Mouse (Mus musculus) layer of hippocampus, postnatal 10 days (tissue): Measurements from ENCODE around the gene Lrrc25. TPM values are rescaled to one million over a fixed set of nuclear protein-coding genes. Genes with fewer than 3 reads are reported as not detected.
A peak's percentile ranks its signal among the peaks of the same experiment; 100 is the strongest.

ENCODE experiments used
- DNase-seq, 2 experiments: peaks; one replicate each; pipeline ENCODE4 v3.0.0; 2021; ENCODE audit warnings: low spot score in 2 of 2
- total RNA-seq, 2 experiments: library from RNA; stranded (reverse); gene quantifications; 2 replicates each; pipeline ENCODE4 v1.2.3; 2021

Gene Lrrc25
- total RNA-seq, 2 experiments from 2014 or later, result 0.96 to 2.3 TPM

DNA sequence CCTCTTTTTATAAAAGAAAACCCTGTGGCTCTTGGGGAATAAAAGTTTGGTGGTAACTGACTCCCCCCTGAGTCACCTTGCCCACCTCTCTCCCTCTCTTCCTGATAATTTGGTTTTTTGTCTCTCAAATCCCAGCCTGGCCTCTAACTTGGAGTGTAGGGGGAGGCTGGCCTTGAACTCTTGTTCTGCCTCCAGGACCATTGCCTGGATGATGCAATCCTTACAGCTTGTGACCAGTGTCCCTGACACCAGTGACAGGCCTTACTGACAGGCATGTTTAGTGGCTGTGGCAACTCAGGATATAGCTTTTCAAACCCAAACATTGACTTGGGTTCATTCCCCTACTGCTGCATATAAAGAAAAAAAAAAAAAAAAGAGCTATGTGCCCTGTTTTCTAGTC lies 30.8 kb downstream of the Lrrc25 start:
- DNase-seq, result no peak

- DNase-seq, result no peak
Observed at GRCm38 (mm10) chr8:70647343-70648163, 31.6 kb downstream of the Lrrc25 start.

GRCm38 (mm10) chr8:70648164-70648442 lies 32.1 kb downstream of the Lrrc25 start:
- DNase-seq, result no peak

DNA sequence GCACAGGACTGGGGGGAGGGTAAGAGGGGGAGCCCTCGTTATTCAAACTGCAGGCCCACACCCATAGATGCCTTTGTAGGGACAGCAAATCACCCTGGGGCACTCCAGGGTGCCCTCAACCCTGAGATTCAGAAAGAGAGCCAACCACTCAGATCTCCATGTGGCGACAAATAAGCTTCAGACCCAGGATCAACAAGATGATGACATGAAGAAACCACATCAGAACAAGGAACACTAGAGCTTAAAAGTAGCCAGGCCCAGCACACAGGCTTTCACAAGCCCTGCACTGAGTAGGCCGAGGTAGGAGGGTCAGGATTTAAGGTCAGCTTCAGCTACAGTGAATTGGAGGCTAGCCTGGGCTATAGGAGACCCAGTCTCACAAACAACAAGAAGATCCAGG lies 33.0 kb downstream of the Lrrc25 start:
- DNase-seq, result no peak

GRCm38 (mm10) chr8:70649324-70649723 lies 33.4 kb downstream of the Lrrc25 start:
- peak; percentile 63 to 73 for DNase-seq

GRCm38 (mm10) chr8:70650351-70650750 lies 34.4 kb downstream of the Lrrc25 start:
- DNase-seq, result no peak

DNA sequence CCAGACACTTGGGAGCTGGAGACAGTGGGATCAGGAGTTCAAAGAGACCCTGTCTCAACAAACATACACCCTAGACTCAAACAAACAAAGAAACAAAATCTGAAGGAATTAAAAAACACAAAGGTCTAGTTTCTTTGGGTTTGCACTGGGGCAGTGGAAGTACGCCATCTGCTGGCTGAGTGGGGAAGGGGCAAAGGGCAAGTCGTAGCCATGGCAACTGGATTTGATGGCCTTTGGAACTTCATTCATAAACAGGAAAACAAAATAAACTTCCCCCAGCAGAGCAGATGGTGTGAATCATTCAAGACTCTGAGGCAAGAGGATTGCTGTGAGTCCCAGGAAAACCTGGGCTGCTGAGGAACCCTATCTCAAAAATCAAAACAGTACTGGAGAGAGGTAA lies 37.3 kb downstream of the Lrrc25 start:
- peak; percentile 61 to 64 for DNase-seq

DNA sequence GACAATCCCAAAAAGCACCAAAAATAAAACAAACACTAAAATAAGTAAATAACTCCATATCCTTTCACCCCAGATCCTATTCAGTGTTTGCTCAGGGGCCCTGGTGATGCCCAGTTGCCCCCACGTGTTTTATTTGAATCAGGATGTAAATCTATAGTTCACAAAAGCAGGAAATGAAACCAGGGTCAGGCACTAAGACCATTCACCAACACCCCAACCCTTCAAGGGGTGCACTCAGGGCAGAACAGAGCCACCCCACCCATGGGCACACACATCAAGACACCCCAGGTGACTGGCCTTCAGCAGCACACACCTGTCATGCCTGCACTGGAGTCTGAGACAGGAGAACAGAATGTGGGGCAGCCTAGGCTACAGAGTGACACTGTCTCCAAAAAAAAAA lies 38.2 kb downstream of the Lrrc25 start:
- DNase-seq, result no peak

DNA sequence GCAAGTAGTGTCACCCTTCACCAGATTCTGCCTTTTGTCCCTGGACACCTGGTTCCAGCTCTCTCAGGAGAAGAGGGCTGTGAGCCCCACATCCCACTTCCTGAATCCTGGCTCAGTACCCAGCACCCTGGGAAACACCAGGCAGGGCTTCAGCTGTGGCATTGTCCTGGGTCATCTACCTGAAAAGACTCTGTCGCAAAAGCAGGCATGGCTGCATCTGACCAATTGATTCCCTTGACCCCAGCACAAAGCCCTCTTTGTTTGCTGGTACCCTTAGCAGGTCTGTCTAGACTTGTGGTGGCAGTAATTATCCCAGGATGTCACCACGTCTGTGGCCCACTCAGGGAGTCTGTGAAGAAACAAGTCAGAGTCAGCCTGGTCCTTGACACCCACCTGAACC lies 39.5 kb downstream of the Lrrc25 start:
- no peak for DNase-seq

- DNase-seq, result peak; percentile 30 to 50
Observed at GRCm38 (mm10) chr8:70656193-70656790, 40.3 kb downstream of the Lrrc25 start.

DNA sequence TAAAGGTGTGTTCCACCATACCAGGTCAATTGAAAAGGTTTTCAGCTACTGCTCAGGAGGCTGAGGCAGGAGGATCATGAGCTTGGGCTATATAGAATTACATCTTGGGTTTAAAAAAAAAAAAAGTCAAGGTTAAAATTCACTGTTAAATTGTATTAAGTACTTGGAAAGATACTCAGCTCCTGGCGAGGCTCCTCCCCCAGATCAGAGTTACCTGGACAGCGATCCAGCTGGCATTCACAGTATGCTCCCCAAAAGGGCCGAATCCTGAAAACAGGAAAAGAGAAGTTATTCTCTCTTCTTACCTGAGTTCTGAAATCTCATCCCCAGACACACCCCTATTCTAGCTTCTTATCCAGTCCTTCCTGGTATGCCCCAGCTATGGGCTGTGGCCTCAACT lies 41.3 kb downstream of the Lrrc25 start:
- no peak for DNase-seq

- no peak for DNase-seq
Observed at GRCm38 (mm10) chr8:70657739-70658138, 41.8 kb downstream of the Lrrc25 start.

DNA sequence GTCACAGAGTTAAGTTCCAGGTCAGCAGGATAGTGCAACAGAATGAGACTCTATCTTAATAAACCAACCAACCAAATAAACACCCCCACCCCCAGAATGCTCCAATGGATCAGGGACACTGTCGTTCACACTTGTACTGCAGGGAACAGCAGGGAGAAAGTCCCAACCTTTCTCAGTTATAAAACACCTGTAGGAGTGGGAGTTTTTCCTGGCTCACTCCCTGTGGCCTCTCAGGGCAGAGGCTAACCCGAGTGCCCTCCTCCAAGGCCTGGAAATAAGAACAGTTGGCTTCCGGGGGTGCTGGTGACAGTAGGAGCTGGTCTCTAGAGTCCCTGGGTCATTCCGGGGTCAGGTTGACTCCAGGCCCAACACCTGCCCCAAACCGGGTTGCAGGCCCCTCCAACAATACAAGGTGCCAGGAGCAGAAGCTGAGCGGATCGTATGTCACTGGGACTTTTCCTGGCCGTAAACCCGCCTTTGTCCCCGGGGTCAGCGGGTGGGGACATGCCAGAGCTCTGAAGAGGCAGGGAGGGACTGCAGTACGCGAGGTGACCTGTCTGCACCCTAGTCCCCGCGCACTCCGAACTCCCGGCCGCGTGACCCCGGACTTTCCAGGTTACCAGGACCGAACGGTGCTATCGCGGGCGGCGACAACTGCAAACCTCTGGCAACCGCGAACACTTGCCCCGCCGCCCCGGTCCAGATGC lies 43.1 kb downstream of the Lrrc25 start:
- DNase-seq, result no peak

DNA sequence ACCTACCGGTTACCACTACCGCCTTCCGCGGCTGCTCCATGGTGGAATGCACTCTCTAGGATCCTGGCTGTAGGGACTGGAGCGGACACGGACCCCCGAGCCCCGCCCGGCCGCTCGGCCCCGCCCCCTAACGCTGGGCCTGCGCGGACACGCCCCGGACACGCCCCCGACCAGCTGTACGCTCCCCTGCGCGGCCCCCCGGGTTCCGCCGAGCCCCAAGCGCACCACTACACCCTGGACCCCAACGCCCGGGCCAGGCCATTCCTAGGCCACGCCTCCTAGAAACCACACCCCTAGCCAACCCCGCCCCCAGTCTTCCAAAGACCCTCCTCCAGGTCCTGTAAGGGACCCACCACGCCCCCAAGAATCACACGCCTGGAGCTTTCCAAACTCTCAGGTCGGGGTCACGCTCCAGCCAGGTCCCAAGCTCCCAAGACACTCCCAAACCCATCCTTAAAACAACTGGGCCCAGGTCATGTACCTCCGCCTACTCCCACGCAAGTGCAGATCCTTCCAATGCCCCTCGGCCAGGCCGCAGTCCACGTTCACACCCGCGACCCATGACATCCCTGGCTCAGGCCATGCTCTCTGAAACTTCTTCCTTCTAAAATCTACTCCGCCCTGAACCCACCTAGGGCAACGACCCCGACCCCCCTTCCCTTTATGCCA lies 43.8 kb downstream of the Lrrc25 start:
- peak; percentile 75 to 86 for DNase-seq

DNA sequence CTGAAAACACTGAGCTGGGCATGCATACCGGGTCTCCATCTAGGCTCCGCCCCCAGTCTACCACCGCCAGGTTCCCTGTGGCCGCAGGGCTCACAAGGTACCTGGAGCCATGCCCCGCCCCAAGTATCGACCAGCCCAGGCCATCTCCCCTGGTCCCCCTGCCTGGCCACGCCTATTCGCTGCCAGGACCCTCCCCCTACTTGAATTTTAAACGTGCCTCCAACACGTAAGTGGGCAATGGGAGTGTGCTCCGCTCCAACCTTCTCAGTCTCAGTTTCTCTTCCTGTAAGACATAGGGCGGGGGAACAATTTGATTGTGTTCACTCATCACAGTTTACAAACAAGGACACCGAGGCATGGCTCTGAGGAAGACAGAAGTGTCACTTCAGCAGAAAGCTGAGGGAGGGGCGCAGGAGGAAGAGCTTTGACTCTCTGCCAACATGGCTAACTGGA lies 44.3 kb downstream of the Lrrc25 start, which contains the start of gene Pgpep1:
Pgpep1 (minus strand) TSS at position 116 of the 453 bp plus-strand sequence.
- peak in 1 of 2 experiments; percentile 42 for DNase-seq

GRCm38 (mm10) chr8:70663691-70664090 lies 47.7 kb downstream of the Lrrc25 start:
- DNase-seq, result no peak

- DNase-seq, result no peak
Observed at GRCm38 (mm10) chr8:70664631-70665030, 48.7 kb downstream of the Lrrc25 start.

DNA sequence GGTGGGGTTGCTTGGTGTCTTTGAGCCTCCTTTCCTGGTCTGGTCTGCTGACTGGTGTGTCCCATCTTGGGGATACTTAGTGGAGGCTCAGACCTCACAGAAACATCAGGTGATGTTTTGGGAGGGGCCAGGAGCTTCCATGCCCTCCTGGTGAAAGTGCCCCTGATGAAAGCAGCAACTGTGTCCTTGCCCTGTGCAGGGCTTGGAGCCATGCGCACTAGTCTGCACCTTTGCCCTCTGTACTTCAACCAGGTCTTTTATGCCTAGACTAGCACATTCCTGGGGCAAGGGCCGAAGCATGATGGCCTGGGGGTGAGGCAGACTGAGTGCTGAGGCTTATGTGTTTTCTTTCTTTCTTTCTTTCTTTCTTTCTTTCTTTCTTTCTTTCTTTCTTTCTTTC lies 49.6 kb downstream of the Lrrc25 start:
- DNase-seq, result no peak

DNA sequence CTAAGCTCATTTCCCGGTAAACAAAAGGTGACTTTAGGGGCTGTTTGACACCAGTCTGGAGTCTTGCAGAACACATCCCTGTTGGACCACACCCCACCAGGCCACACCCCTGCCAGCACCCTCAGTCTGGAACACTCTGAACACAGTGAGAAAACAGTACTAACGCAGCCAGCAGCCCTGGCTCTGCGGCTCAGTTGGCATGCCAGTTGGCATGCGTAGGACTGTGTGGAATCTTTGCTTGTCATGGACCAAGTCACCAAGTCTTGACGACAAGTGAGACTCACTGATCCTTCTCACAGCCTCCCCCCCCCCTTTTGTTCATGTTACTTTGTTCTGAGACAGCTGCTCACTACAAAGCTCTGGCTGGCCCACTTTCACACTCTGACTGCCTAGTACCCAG lies 51.1 kb downstream of the Lrrc25 start:
- peak; percentile 58 to 61 for DNase-seq
